Mouse (Mus musculus) forebrain, embryonic 12.5 days (tissue): ENCODE measurements around the gene Gm8653. TPM values are rescaled to one million over a fixed set of nuclear protein-coding genes. Genes with fewer than 3 reads are reported as not detected.
"Not testable (repeated sequence)": the region's sequence is repeated elsewhere in the genome, so short reads cannot be mapped to it uniquely, and the experiment has no call there.

ENCODE experiments used
- ATAC-seq: fragments of 200-750 bp; cut with Nextera tagmentation; 2 replicates; pipeline ENCODE4 v1.8.0; 2017; ENCODE audit warnings: moderate TSS enrichment; ENCODE audit not compliant: low FRiP score
- H3K27ac ChIP-seq: fragments of 300-500 bp; sonication (generic); 2 replicates; pipeline ENCODE4 v1.5.1; 2016; ENCODE audit warnings: mild to moderate bottlenecking
- H3K27me3 ChIP-seq: fragments of 300-500 bp; sonication (generic); 2 replicates; pipeline ENCODE4 v1.6.1; 2016; ENCODE audit warnings: mild to moderate bottlenecking
- H3K36me3 ChIP-seq: fragments of 300-500 bp; sonication (generic); replicated peaks from 2 replicates; pipeline ENCODE4 v1.6.1; 2016; ENCODE audit warnings: mild to moderate bottlenecking
- H3K4me1 ChIP-seq: fragments of 300-500 bp; sonication (generic); 2 replicates; pipeline ENCODE4 v1.6.1; 2016
- H3K4me2 ChIP-seq: fragments of 300-500 bp; sonication (generic); 2 replicates; pipeline ENCODE4 v1.6.1; 2016; ENCODE audit warnings: mild to moderate bottlenecking, moderate library complexity
- H3K4me3 ChIP-seq: fragments of 300-500 bp; sonication (generic); replicated peaks from 2 replicates; pipeline ENCODE4 v1.5.1; 2016; ENCODE audit warnings: mild to moderate bottlenecking
- H3K9ac ChIP-seq: fragments of 300-500 bp; sonication (generic); 2 replicates; pipeline ENCODE4 v1.6.1; 2016; ENCODE audit warnings: mild to moderate bottlenecking
- H3K9me3 ChIP-seq: fragments of 300-500 bp; sonication (generic); 2 replicates; pipeline ENCODE4 v1.6.1; 2016
- WGBS: fragments of 180-500 bp; shearing (Covaris S2); methylation state at CpG from one replicate; pipeline ENCODE4 v1.1.7; 2016; 5-methylcytosine and 5-hydroxymethylcytosine counted together
- polyA plus RNA-seq: library from polyadenylated mRNA; unstranded; fragments of >200 nt; fragmentation: Nextera tagmentation; extraction: Ambion mirVana; gene quantifications from 2 replicates; pipeline ENCODE4 v1.2.1, GENCODE M21; 2016

Gm8653 gene
- not detected in 2 replicates for polyA plus RNA-seq

GRCm38 (mm10) chr7:22201164-22201563 lies at the start of gene Gm8653:
Gene Gm8653 (minus strand): TSS chr7:22201264.
- not testable (repeated sequence) for H3K36me3 ChIP-seq, H3K27ac ChIP-seq, H3K27me3 ChIP-seq, H3K9ac ChIP-seq, ATAC-seq, H3K4me2 ChIP-seq, H3K9me3 ChIP-seq, H3K4me3 ChIP-seq, H3K4me1 ChIP-seq
- WGBS: no CpG with 5 or more reads among the region's 2 CpGs

GRCm38 (mm10) chr7:22229384-22229783 lies 28.3 kb upstream of the Gm8653 start, which contains the start of gene Gm8453:
Gene Gm8453 (minus strand): TSS chr7:22229484.
- not testable (repeated sequence) for ATAC-seq, H3K27me3 ChIP-seq, H3K4me1 ChIP-seq, H3K9ac ChIP-seq, H3K36me3 ChIP-seq, H3K27ac ChIP-seq, H3K4me3 ChIP-seq, H3K4me2 ChIP-seq, H3K9me3 ChIP-seq
- 21% methylated on average over 2 of the region's 2 CpGs for WGBS

DNA sequence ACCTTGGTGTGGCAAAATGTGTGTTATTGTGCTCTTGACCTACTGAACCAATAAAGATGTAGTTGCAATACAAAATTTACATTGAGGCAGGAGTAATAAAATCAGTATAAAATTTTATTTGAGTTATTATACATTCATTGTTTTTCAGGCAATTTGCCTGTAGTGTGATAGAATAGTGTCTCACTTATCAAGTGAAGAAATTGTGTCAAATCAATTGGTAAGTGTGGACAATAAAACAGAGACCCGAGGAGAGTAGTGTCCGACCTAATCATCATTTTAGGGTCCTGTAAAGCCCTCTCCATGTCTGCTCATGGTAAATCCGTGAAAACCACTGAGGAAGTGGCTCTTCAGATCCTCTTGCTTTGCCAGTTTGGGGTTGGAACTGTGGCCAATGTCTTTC lies 12.0 kb downstream of the Gm8653 start, which contains the start of gene Vmn1r143:
Gene Vmn1r143 (plus strand): TSS at position 301 of the 400 bp plus-strand sequence.
- H3K4me1 ChIP-seq, H3K4me3 ChIP-seq, H3K27me3 ChIP-seq, H3K36me3 ChIP-seq, H3K4me2 ChIP-seq, ATAC-seq, H3K9me3 ChIP-seq, H3K9ac ChIP-seq, H3K27ac ChIP-seq: not testable (repeated sequence)
- no CpG with 5 or more reads among the region's 3 CpGs for WGBS

DNA sequence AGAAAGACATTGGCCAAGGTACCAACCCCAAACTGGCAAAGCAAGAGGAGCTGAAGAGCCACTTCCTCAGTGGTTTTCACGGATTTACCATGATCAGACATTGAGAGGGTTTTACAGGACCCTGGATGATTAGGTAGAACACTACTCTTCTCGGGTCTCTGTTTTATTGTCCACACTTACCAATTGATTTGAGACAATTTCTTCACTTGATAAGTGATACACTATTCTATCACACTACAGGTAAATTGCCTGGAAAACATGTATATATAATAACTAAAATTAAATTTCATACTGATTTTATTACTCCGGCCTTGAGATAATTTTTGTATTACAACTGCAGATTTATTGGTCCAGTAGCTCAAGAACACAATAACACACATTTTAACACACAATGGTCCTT lies 37.1 kb downstream of the Gm8653 start, which contains the start of gene Vmn1r142:
Gene Vmn1r142 (minus strand): TSS at position 101 of the 400 bp plus-strand sequence.
- not testable (repeated sequence) for H3K36me3 ChIP-seq, ATAC-seq, H3K9ac ChIP-seq, H3K4me1 ChIP-seq, H3K27ac ChIP-seq, H3K9me3 ChIP-seq, H3K4me2 ChIP-seq, H3K27me3 ChIP-seq, H3K4me3 ChIP-seq
- no CpG with 5 or more reads among the region's 3 CpGs for WGBS

Other genes starting within 250 kb of the Gm8653 start
- not detected in 2 replicates for gene Vmn1r137, start 206.7 kb downstream of the Gm8653 start, polyA plus RNA-seq
- gene Vmn1r138, start 172.4 kb downstream of the Gm8653 start, polyA plus RNA-seq: not detected in 2 replicates
- not detected in 2 replicates for gene Gm6176, start 145.0 kb downstream of the Gm8653 start, polyA plus RNA-seq
- not detected in 2 replicates for gene Vmn1r139, start 132.2 kb downstream of the Gm8653 start, polyA plus RNA-seq
- not detected in 2 replicates for gene Gm16451, start 83.0 kb downstream of the Gm8653 start, polyA plus RNA-seq
- not detected in 2 replicates for gene Gm10666, start 66.5 kb downstream of the Gm8653 start, polyA plus RNA-seq
- gene Vmn1r142, start 37.2 kb downstream of the Gm8653 start, polyA plus RNA-seq: not detected in 2 replicates
- not detected in 2 replicates for gene Vmn1r143, start 11.9 kb downstream of the Gm8653 start, polyA plus RNA-seq
- gene Gm8453, start 28.2 kb upstream of the Gm8653 start, polyA plus RNA-seq: not detected in 2 replicates
- not detected in 2 replicates for gene Gm4187, start 128.5 kb upstream of the Gm8653 start, polyA plus RNA-seq
- gene Gm8660, start 169.8 kb upstream of the Gm8653 start, polyA plus RNA-seq: not detected in 2 replicates
- not detected in 2 replicates for gene Vmn1r148, start 212.3 kb upstream of the Gm8653 start, polyA plus RNA-seq
- not detected in 2 replicates for gene Vmn1r149, start 237.0 kb upstream of the Gm8653 start, polyA plus RNA-seq